Mouse (Mus musculus) kidney, embryonic 15.5 days (tissue): ENCODE data around the gene Doc2g. TPM values are rescaled to one million over a fixed set of nuclear protein-coding genes. Genes with fewer than 3 reads are reported as not detected.
"Not testable (repeated sequence)": the region's sequence is repeated elsewhere in the genome, so short reads cannot be mapped to it uniquely, and the experiment has no call there.

ENCODE experiments used
- ATAC-seq: fragments of 200-750 bp; cut with Nextera tagmentation; replicated peaks from 2 replicates; pipeline ENCODE4 v1.8.0; 2017; ENCODE audit warnings: moderate TSS enrichment; ENCODE audit not compliant: low FRiP score
- H3K27ac ChIP-seq: fragments of 300-500 bp; sonication (generic); 2 replicates; pipeline ENCODE4 v1.5.1; 2015; ENCODE audit warnings: mild to moderate bottlenecking, inconsistent platforms
- H3K27me3 ChIP-seq: fragments of 300-500 bp; sonication (generic); 2 replicates; pipeline ENCODE4 v1.6.1; 2015; ENCODE audit warnings: inconsistent platforms
- H3K36me3 ChIP-seq: fragments of 300-500 bp; sonication (generic); 2 replicates; pipeline ENCODE4 v1.6.1; 2015; ENCODE audit warnings: inconsistent platforms
- H3K4me1 ChIP-seq: fragments of 300-500 bp; sonication (generic); 2 replicates; pipeline ENCODE4 v1.6.1; 2015; ENCODE audit warnings: inconsistent platforms
- H3K4me2 ChIP-seq: fragments of 300-500 bp; sonication (generic); 2 replicates; pipeline ENCODE4 v1.6.1; 2015; ENCODE audit warnings: moderate library complexity, mild to moderate bottlenecking, inconsistent platforms
- H3K4me3 ChIP-seq: fragments of 300-500 bp; sonication (generic); replicated peaks from 2 replicates; pipeline ENCODE4 v1.5.1; 2015; ENCODE audit warnings: mild to moderate bottlenecking, inconsistent platforms
- H3K9ac ChIP-seq: fragments of 300-500 bp; sonication (generic); 2 replicates; pipeline ENCODE4 v1.6.1; 2015; ENCODE audit warnings: mild to moderate bottlenecking, inconsistent platforms
- H3K9me3 ChIP-seq: fragments of 300-500 bp; sonication (generic); replicated peaks from 2 replicates; pipeline ENCODE4 v1.6.1; 2016; ENCODE audit warnings: inconsistent platforms
- WGBS: fragments of 180-500 bp; shearing (Covaris S2); methylation state at CpG from one replicate; pipeline ENCODE4 v1.1.7; 2015; ENCODE audit warnings: mixed read lengths; 5-methylcytosine and 5-hydroxymethylcytosine counted together
- polyA plus RNA-seq: library from polyadenylated mRNA; unstranded; fragments of >200 nt; fragmentation: Nextera tagmentation; extraction: Ambion mirVana; gene quantifications from 2 replicates; pipeline ENCODE4 v1.2.1, GENCODE M21; 2015

Gene Doc2g
- polyA plus RNA-seq, 1 experiment from 2014 or later: 5.1 TPM

DNA sequence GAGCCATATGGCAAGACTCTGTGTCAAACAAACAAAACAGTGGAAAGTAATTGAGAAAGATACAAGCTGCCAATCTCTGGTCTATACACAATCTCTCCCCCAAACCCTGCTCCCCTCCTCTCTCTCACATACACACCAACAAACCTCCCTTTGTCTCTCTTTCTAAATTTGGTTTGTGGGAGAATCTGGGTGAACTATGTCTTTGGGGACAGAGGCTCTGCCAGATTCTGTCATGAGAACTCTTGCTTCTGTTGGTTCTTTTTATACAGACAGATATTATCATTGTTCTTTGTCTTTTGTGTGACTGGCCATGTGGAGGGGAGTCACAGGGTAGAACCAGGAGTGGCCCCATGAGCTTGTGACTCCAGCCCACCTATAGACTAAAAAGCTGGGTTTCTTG lies 24.5 kb downstream of the Doc2g start:
- Histone ChIP-seq H3K4me1 (no peaks in the 10 kb centered on the region), H3K9ac (no peak overlapping the region), H3K9me3 (0 out of 2 replicates have a peak, but pooled peaks cover 3% of the 10 kb centered on the region)

DNA sequence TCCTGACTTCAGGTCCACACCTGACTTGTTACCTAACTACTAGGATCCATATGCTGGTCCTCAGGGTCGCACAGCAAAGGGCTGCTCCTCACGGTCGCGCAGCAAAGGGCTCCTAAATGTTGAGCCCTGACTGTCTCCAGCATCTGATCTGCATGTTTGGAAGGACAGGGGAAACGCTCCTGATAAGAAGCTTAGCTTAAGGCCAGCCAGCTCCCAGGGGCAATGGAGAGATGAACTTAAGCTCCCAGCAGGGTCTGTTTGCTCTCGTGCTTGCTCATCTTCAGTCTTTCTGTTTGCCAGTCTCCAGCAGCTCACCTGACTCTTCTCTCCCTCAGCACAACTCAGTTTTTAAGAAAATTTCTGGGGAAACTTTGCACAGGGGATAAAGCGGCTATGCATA lies 29.6 kb downstream of the Doc2g start:
- Histone ChIP-seq H3K4me2 (no peak overlapping the region), H3K4me3 (no peak overlapping the region), H3K36me3 (peaks cover 10% of the 10 kb centered on the region), H3K27me3 (no peaks in the 10 kb centered on the region), H3K4me1 (peaks cover 20% of the 10 kb centered on the region), H3K9ac (no peak overlapping the region), H3K27ac (no peak overlapping the region), H3K9me3 (no peaks in the 10 kb centered on the region)
- 77% methylated on average over 7 of the region's 7 CpGs for WGBS
- ATAC-seq: no peak

More for the DNA sequence above, 24.5 kb downstream of the Doc2g start:
- Histone ChIP-seq H3K27me3 (no peaks in the 10 kb centered on the region), H3K4me2 (no peak overlapping the region), H3K4me3 (no peak overlapping the region), H3K36me3 (no peaks in the 10 kb centered on the region), H3K27ac (no peak overlapping the region)
- ATAC-seq: no peak

DNA sequence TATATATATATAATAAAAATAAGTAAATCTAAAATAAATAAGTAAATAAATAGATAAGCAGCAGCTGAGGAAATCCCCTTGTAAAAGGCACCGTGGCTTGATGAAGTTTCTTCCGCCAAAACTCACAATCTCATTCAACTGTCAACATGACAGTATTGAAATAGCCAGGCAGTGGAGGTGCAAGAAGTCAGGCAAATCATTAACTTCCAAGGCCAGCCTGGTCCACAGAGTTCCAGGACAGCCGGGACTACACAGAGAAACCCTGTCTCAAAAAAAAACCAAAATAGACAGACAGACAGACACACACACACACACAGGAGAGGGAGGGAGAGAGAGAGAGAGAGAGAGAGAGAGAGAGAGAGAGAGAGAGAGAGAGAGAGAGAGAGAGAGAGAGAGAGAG lies 30.2 kb downstream of the Doc2g start:
- Histone ChIP-seq H3K36me3 (peaks cover 10% of the 10 kb centered on the region), H3K4me3 (no peak overlapping the region), H3K27me3 (no peaks in the 10 kb centered on the region), H3K4me2 (no peak overlapping the region), H3K4me1 (peaks cover 22% of the 10 kb centered on the region), H3K9me3 (no peaks in the 10 kb centered on the region), H3K27ac (no peak overlapping the region), H3K9ac (no peak overlapping the region)
- ATAC-seq: no peak
- WGBS: 68% methylated on average over 3 of the region's 3 CpGs

DNA sequence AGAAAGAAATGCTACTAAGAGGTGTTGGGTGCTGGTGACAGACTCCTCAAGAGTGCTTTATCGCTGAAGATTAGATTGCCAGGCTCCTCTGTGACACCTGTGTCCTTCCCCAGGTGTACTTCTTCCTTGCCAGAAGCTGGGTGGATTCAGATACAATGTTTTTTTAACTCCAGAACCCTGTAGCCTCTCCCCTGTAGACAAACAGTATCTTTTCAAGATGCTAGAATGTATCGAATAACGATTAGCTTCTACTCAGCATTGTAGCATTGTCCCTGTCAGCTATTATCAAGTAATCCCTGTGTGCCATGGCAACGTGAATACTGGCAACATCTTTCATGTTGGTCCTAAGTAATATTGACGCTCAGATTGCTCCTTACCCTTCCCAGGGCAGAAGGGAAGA lies 30.6 kb downstream of the Doc2g start:
- Histone ChIP-seq H3K4me2 (no peak overlapping the region), H3K27ac (no peak overlapping the region), H3K36me3 (peaks cover 10% of the 10 kb centered on the region), H3K9me3 (no peaks in the 10 kb centered on the region), H3K27me3 (no peaks in the 10 kb centered on the region), H3K4me3 (no peak overlapping the region), H3K9ac (no peak overlapping the region), H3K4me1 (peaks cover 24% of the 10 kb centered on the region)
- WGBS: 67% methylated on average over 5 of the region's 5 CpGs
- no peak for ATAC-seq

DNA sequence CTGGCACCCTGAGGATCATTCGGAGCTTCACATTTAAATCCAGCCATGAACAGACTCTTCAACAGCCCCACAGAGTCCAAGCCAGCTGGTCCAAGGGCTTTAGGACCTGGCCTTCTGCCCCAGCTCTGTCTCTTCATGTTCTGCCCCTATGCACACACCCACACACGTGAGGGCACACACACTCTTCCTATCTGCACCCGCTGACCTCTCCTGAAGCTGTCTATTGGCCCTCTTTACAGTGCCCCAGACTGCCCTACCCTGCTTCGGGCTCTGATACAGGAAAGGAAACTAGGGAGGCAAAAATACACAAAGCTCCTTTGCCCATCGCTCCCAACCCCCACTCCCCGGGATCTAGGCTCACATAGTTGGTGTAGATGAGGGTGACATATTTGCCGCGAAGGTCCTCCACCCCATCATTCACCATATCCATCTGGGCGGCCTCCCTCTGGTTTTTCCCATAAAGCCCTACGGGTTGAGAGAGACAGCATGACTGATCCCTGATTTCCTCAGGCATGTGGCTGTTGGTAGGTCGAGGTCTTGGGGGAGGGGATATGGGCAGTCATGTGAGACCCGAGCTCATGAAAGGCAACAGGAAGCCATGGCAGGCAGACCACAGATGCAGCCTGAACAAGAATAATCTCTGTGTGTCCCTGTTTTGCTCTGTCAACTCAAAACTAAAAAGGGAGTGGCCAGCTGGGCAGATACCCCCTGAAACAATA lies 33.4 kb downstream of the Doc2g start:
- peak overlapping the region; percentile 17; the same call in 1 of the 2 replicates for H3K4me3 ChIP-seq
- 67% methylated on average over 12 of the region's 12 CpGs for WGBS
- ATAC-seq: 0 out of 2 replicates have a peak, but pooled peaks have one; percentile 50
- H3K4me2 ChIP-seq: peak overlapping the region; percentile 43
- no peaks in the 10 kb centered on the region for H3K27me3 ChIP-seq
- peak overlapping the region; percentile 17; the same call in 1 of the 2 replicates for H3K9ac ChIP-seq
- H3K9me3 ChIP-seq: no peaks in the 10 kb centered on the region
- peaks cover 24% of the 10 kb centered on the region for H3K4me1 ChIP-seq
- no peak overlapping the region for H3K27ac ChIP-seq
- peaks cover 10% of the 10 kb centered on the region for H3K36me3 ChIP-seq

DNA sequence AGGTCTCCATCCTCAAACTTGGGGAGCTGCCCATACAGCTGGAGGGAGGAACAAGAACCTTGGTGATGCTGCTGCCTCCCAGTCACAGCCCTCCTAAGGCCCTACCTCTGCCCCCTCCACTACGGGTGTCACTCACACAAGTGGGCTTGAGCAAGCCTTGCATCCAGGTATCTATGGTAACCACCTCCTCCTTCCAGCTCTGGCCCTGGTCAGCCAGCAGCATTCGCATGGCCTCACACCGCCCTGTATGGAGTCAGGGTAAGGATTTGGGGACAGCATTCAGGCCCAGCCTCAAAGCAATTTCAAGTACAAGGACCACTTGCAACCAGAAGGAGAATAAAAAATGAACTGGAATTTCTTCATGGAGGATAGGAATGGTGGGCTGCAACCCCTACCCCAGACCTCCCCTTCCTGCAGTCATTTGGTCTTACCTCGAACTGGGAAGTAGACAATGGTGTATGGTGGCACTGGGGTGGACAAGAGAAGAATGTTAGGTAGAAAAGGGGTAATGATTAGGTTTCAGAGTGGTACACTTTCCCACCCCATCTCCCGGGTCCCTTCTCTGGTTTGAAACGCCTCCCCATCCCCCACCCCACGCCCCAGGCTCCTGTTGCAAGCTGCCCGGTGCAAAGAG lies 34.2 kb downstream of the Doc2g start:
- Histone ChIP-seq H3K27ac (peak overlapping the region; percentile 83), H3K4me3 (peak overlapping the region; percentile 66), H3K4me1 (peaks cover 24% of the 10 kb centered on the region), H3K9ac (peak overlapping the region; percentile 66), H3K4me2 (peak overlapping the region; percentile 76)
- H3K36me3 ChIP-seq, H3K9me3 ChIP-seq, H3K27me3 ChIP-seq: not testable (repeated sequence)
- 0 out of 2 replicates have a peak, but pooled peaks have one; percentile 31 for ATAC-seq
- WGBS: 23% methylated on average over 7 of the region's 8 CpGs

DNA sequence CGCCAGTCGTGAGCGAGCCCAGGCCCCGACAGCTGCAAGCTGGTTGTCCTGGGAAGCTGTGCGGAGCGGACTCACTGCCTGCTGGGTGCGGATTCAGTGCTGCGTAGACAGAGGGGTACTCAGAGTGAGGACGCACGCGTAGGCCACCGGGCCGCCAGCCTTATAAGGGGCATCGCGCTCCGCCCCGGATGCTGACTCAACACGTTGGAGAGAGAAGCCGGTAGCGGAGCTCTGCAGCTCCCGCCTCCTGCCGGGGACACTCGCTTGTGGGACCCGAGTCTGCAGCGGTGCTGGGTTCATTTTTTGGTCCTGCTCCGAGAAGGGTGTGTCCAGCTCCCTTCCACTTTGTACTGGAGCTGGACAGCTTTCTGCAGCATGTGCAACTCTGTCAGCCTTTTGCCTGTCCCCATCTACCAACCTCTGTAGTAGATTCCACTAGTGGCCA lies 34.7 kb downstream of the Doc2g start, which contains the start of gene Gstp1:
Gene Gstp1, minus strand, starts transcription at position 198 of the 445 bp plus-strand sequence.
- ATAC-seq: peak; percentile 87

DNA sequence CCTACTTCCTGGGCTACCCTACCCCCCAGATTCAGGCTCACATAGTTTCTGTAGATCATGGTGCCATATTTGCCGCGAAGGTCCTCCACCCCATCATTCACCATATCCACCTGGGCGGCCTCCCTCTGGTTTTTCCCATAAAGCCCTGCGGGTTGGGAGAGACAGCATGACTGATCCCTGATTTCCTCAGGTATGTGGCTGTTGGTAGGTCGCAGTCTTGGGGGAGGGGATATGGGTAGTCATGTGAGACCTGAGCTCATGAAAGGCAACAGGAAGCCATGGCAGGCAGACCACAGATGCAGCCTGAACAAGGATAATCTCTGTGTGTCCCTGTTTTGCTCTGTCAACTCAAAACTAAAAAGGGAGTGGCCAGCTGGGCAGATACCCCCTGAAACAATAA lies 37.8 kb downstream of the Doc2g start:
- H3K4me3 ChIP-seq, H3K9ac ChIP-seq, H3K36me3 ChIP-seq, ATAC-seq, H3K27ac ChIP-seq, H3K4me2 ChIP-seq, H3K27me3 ChIP-seq, H3K9me3 ChIP-seq: not testable (repeated sequence)
- WGBS: 83% methylated on average over 5 of the region's 5 CpGs
- peaks cover 21% of the 10 kb centered on the region for H3K4me1 ChIP-seq

More for the DNA sequence above, 34.7 kb downstream of the Doc2g start, which contains the start of gene Gstp1:
- no peaks in the 10 kb centered on the region for H3K27me3 ChIP-seq
- H3K9me3 ChIP-seq: no peaks in the 10 kb centered on the region
- peak within 1 kb of the TSS; percentile 66 for H3K9ac ChIP-seq
- H3K4me1 ChIP-seq: peaks cover 24% of the 10 kb centered on the region
- WGBS: 0% methylated on average over 26 of the region's 26 CpGs
- peak within 1 kb of the TSS; percentile 83 for H3K27ac ChIP-seq
- peak within 1 kb of the TSS; percentile 66 for H3K4me3 ChIP-seq
- peaks cover 10% of the 10 kb centered on the region for H3K36me3 ChIP-seq
- peak within 1 kb of the TSS; percentile 76 for H3K4me2 ChIP-seq

DNA sequence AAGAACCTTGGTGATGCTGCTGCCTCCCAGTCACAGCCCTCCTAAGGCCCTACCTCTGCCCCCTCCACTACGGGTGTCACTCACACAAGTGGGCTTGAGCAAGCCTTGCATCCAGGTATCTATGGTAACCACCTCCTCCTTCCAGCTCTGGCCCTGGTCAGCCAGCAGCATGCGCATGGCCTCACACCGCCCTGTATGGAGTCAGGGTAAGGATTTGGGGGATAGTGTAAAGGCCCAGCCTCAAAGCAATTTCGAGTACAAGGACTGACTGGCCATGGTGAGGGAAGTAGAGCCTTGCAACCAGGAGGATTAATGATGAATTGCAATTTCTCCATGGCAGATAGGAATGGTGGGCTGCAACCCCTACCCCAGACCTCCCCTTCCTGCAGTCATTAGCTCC lies 38.4 kb downstream of the Doc2g start:
- not testable (repeated sequence) for H3K9ac ChIP-seq, H3K4me2 ChIP-seq, H3K36me3 ChIP-seq, H3K27ac ChIP-seq, H3K27me3 ChIP-seq, H3K9me3 ChIP-seq, ATAC-seq, H3K4me3 ChIP-seq
- 81% methylated on average over 3 of the region's 4 CpGs for WGBS
- H3K4me1 ChIP-seq: peaks cover 20% of the 10 kb centered on the region

DNA sequence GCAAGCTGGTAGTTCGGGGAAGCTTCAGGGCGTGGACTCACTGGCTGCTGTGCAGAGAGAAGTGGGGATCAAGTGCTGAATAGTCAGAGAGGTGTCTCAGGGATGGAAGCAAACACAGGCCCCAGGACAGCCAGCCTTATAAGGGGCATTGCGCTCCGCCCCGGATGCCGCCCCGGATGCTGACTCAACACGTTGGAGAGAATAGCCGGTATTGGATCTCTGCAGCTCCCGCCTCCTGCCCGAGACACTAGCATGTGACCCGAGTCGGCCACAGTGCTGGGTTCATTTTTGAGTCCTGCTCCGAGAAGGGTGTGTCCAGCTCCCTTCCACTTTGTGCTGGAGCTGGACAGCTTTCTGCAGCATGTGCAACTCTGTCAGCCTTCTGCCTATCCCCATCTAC lies 39.0 kb downstream of the Doc2g start:
- H3K36me3 ChIP-seq: no peaks in the 10 kb centered on the region
- 64% methylated on average over 14 of the region's 14 CpGs for WGBS
- no peak overlapping the region for H3K4me2 ChIP-seq
- no peak for ATAC-seq
- no peaks in the 10 kb centered on the region for H3K9me3 ChIP-seq
- no peak overlapping the region for H3K9ac ChIP-seq
- H3K27ac ChIP-seq: no peak overlapping the region
- no peaks in the 10 kb centered on the region for H3K27me3 ChIP-seq
- no peak overlapping the region for H3K4me3 ChIP-seq
- H3K4me1 ChIP-seq: peaks cover 16% of the 10 kb centered on the region; the same call in 1 of the 2 replicates

DNA sequence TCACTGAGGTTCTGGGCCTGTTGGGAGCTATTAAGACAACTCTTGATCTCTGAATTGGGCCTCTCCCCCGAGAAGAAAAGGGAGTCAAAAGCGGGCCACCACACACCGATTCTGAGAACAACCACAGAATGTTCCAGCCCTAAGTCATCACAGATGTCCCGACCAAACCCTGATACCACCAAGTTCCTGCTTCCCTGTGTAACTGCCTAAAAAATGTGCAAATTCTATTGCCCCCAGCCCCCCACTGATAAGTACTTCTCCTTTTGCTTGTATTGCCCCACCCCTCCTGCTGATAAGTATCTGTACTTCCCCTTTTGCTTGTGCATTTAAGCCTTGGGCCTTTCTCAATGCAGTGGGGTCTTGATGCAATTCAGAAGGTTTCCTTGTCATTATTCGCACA lies 41.0 kb downstream of the Doc2g start:
- not testable (repeated sequence) for H3K36me3 ChIP-seq, H3K27me3 ChIP-seq, H3K4me1 ChIP-seq, H3K4me2 ChIP-seq, H3K27ac ChIP-seq, H3K9ac ChIP-seq, H3K9me3 ChIP-seq, ATAC-seq, H3K4me3 ChIP-seq
- WGBS: 89% methylated on average over 5 of the region's 5 CpGs
